Mouse (Mus musculus): ENCODE measurements at regions not wholly inside any gene's neighbourhood (a gene's known extent, or its start where the extent isn't known, plus 50 kb on each side); places are given as distances from the start of the nearest gene placed in this dataset.

DNA sequence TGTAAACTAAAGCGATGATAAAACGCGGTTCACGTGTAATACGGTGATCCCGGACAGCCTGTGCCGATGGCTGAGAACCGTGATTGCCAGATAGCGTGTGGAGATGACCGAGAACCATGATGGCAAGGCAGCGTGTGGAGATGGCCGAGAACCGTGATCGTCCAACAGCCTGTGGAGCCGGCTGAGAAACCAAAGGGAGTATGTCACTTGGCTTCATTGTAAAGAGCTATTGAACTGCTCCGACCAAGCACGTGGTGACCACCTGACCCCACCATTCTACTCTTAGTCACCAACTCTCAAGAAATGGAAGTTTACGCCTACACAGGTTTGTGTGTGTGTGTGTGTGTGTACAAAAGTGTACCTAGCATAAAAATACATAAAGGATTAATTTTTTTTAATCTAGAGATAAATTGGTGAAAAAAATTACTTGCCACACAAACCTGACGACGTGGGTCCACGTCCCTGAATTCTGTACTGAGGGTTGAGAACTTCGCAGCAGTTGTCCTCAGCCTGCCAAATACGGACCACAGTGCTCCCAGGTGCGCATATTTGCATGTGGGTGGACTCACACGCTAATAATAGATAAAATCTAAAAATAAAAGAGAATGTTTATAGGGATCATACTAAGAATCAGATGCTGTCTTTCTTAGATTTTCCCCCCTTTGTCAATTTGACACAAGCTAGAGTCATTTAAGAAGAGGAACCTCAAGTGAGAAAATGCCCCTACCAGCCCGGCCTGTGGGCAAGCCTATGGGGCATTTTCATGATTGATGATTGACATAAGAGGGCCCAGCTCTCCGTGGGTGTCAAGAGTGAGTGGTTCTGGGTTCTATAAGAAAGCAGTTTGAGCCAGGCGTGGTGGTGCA, 56.6 kb upstream of the Mef2a start:
- Histone ChIP-seq H3K4me2 (ENCODE audit: low read depth, low read length) (no peak overlapping the region), H3K36me3 (replicated peaks; ENCODE audit: control insufficient read depth, insufficient read depth, low read length) (no peaks in the 10 kb centered on the region), H3K4me1 (ENCODE audit: control insufficient read depth, insufficient read depth) (no peaks in the 10 kb centered on the region), H3K4me3 (ENCODE audit: low read depth, low read length) (no peak overlapping the region), H3K27ac (ENCODE audit: low read depth) (no peak overlapping the region), H3K27me3 (ENCODE audit: control insufficient read depth, insufficient read depth, low read length) (no peaks in the 10 kb centered on the region), H3K9me3 (replicated peaks; ENCODE audit: control insufficient read depth, low read length) (no peaks in the 10 kb centered on the region), H3K9ac (replicated peaks; ENCODE audit: low read depth, low read length) (no peak overlapping the region)
- DNase-seq (ENCODE audit: low spot score) (no peak), ATAC-seq (ENCODE audit: insufficient read depth, low read depth) (no peak)
- TF ChIP-seq CTCF (IDR thresholded peaks at IDR 0.05; ENCODE audit: low read depth), result no peak
- 93% methylated on average over 28 of the region's 28 CpGs for WGBS

DNA sequence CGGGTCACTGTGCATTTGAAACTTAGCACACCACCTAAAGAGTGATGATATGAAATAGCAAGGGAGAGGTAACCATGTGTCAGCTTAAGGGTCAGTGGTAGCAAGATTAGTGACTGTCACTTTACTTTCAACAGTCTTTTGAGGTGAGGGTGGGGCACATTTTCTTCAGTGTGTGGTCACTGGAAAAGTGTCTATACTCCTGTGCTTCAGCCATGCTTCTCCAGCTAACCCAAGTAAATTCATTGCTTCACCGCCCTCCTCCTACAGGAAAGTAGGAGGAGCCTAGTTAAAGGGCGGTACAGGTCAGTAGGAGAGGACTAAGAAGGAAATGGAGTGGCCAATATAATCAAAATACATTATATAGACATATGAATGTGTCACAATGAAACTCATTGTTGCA, 55.7 kb upstream of the Mef2a start:
- Histone ChIP-seq H3K4me1 (ENCODE audit: control insufficient read depth, insufficient read depth) (no peaks in the 10 kb centered on the region), H3K36me3 (replicated peaks; ENCODE audit: control insufficient read depth, insufficient read depth, low read length) (no peaks in the 10 kb centered on the region), H3K9ac (replicated peaks; ENCODE audit: low read depth, low read length) (no peak overlapping the region), H3K9me3 (replicated peaks; ENCODE audit: control insufficient read depth, low read length) (no peaks in the 10 kb centered on the region), H3K27ac (ENCODE audit: low read depth) (no peak overlapping the region), H3K27me3 (ENCODE audit: control insufficient read depth, insufficient read depth, low read length) (no peaks in the 10 kb centered on the region), H3K4me2 (ENCODE audit: low read depth, low read length) (no peak overlapping the region), H3K4me3 (ENCODE audit: low read depth, low read length) (no peak overlapping the region)
- DNase-seq (ENCODE audit: low spot score), result no peak
- ATAC-seq (ENCODE audit: insufficient read depth, low read depth), result no peak
- TF ChIP-seq EP300 (IDR thresholded peaks at IDR 0.05; ENCODE audit: low read depth) (no peak), CTCF (IDR thresholded peaks at IDR 0.05; ENCODE audit: low read depth) (no peak)
- whole genome bisulfite sequencing, result 85% methylated on average over 3 of the region's 3 CpGs

- Histone ChIP-seq H3K27ac (ENCODE audit: low read depth) (no peak overlapping the region), H3K27me3 (ENCODE audit: control insufficient read depth, insufficient read depth, low read length) (no peaks in the 10 kb centered on the region), H3K9ac (replicated peaks; ENCODE audit: low read depth, low read length) (no peak overlapping the region), H3K9me3 (replicated peaks; ENCODE audit: control insufficient read depth, low read length) (no peaks in the 10 kb centered on the region), H3K4me3 (ENCODE audit: low read depth, low read length) (no peak overlapping the region), H3K4me1 (ENCODE audit: control insufficient read depth, insufficient read depth) (peaks cover 11% of the 10 kb centered on the region), H3K36me3 (replicated peaks; ENCODE audit: control insufficient read depth, insufficient read depth, low read length) (no peaks in the 10 kb centered on the region), H3K4me2 (ENCODE audit: low read depth, low read length) (no peak overlapping the region)
- DNase-seq (ENCODE audit: low spot score), result no peak
- ATAC-seq (ENCODE audit: insufficient read depth, low read depth), result no peak
- no peak for TF ChIP-seq EP300 (IDR thresholded peaks at IDR 0.05; ENCODE audit: low read depth)
Measured at GRCm38 (mm10) chr7:67426076-67426475, 53.4 kb upstream of the Mef2a start.

DNA sequence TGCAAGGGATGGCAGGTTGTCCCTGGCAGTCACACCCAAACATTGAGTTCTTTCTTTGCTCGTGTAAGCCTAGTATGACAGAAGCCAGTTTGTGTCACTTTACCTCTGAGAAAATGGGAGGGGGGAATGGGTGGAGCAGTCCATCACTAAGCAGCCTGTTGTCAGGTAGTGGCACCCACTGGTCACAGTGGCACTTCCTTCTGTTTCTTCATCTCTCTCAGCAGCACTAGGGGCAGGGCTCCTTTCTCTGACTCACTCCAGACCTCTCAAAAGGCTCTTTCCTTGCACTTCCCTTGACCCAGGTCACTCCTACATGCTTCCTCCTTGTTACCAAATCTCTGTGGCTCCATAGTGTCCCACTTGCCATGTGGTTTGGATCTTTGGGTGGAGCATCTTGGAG, 52.9 kb upstream of the Mef2a start:
- no peak overlapping the region for H3K9ac ChIP-seq (replicated peaks; ENCODE audit: low read depth, low read length)
- WGBS, result 70% methylated on average over 1 of the region's 1 CpGs
- DNase-seq (ENCODE audit: low spot score) (no peak), ATAC-seq (ENCODE audit: insufficient read depth, low read depth) (no peak)
- no peak overlapping the region for H3K4me2 ChIP-seq (ENCODE audit: low read depth, low read length)
- no peak overlapping the region for H3K4me3 ChIP-seq (ENCODE audit: low read depth, low read length)
- no peaks in the 10 kb centered on the region for H3K27me3 ChIP-seq (ENCODE audit: control insufficient read depth, insufficient read depth, low read length)
- no peaks in the 10 kb centered on the region for H3K36me3 ChIP-seq (replicated peaks; ENCODE audit: control insufficient read depth, insufficient read depth, low read length)
- H3K4me1 ChIP-seq (ENCODE audit: control insufficient read depth, insufficient read depth), result peaks cover 12% of the 10 kb centered on the region
- no peak for TF ChIP-seq EP300 (IDR thresholded peaks at IDR 0.05; ENCODE audit: low read depth)
- no peak for TF ChIP-seq CTCF (IDR thresholded peaks at IDR 0.05; ENCODE audit: low read depth)
- peak overlapping the region; percentile 37; the same call in 1 of the 2 replicates for H3K27ac ChIP-seq (ENCODE audit: low read depth)
- no peaks in the 10 kb centered on the region for H3K9me3 ChIP-seq (replicated peaks; ENCODE audit: control insufficient read depth, low read length)

GRCm38 (mm10) chr7:67424810-67425485, 52.3 kb upstream of the Mef2a start:
- peak overlapping the region; percentile 37; the same call in 1 of the 2 replicates for H3K27ac ChIP-seq (ENCODE audit: low read depth)
- H3K27me3 ChIP-seq (ENCODE audit: control insufficient read depth, insufficient read depth, low read length), result no peaks in the 10 kb centered on the region
- H3K4me1 ChIP-seq (ENCODE audit: control insufficient read depth, insufficient read depth), result peaks cover 18% of the 10 kb centered on the region
- ATAC-seq (ENCODE audit: insufficient read depth, low read depth), result no peak
- WGBS, result 44% methylated on average over 8 of the region's 8 CpGs
- no peak overlapping the region for H3K4me3 ChIP-seq (ENCODE audit: low read depth, low read length)
- no peak overlapping the region for H3K4me2 ChIP-seq (ENCODE audit: low read depth, low read length)
- H3K9ac ChIP-seq (replicated peaks; ENCODE audit: low read depth, low read length), result no peak overlapping the region
- H3K36me3 ChIP-seq (replicated peaks; ENCODE audit: control insufficient read depth, insufficient read depth, low read length), result no peaks in the 10 kb centered on the region
- DNase-seq (ENCODE audit: low spot score), result no peak
- no peaks in the 10 kb centered on the region for H3K9me3 ChIP-seq (replicated peaks; ENCODE audit: control insufficient read depth, low read length)
- TF ChIP-seq CTCF (IDR thresholded peaks at IDR 0.05; ENCODE audit: low read depth), result no peak
- no peak for TF ChIP-seq EP300 (IDR thresholded peaks at IDR 0.05; ENCODE audit: low read depth)

Measured in heart, postnatal 0 days (tissue).